Mouse (Mus musculus): Measurements from ENCODE around the gene Syt2. TPM values are rescaled to one million over a fixed set of nuclear protein-coding genes. Genes with fewer than 3 reads are reported as not detected.

The Syt2 gene
- polyA plus RNA-seq, 2 experiments = 0.04 TPM; not detected in 1

GRCm38 (mm10) chr1:134674312-134674711 lies 27.8 kb downstream of the Syt2 start:
- H3K27me3 ChIP-seq (ENCODE audit: control insufficient read depth, insufficient read depth, low read length) = no peaks in the 10 kb centered on the region
- no peak overlapping the region for H3K4me2 ChIP-seq (ENCODE audit: low read depth)
- no peak for ATAC-seq (ENCODE audit: insufficient read depth)
- TF ChIP-seq CTCF (IDR thresholded peaks at IDR 0.05; ENCODE audit: low read depth) = peak; percentile 83
- no peak for TF ChIP-seq EP300 (IDR thresholded peaks at IDR 0.05; ENCODE audit: low read depth)
- no peak overlapping the region for H3K4me3 ChIP-seq (ENCODE audit: insufficient read depth in 1 of 2, low read depth in 2 of 2, low read length in 2 of 2)
- no peaks in the 10 kb centered on the region for H3K9me3 ChIP-seq (ENCODE audit: control insufficient read depth, low read length)
- DNase-seq (ENCODE audit: low read depth in 3 of 3, low spot score in 3 of 3) = peak in 2 of 3 experiments; percentile 15 to 17
- 5% methylated on average over 1 of the region's 1 CpGs for WGBS (ENCODE audit: insufficient replicate concordance)
- H3K36me3 ChIP-seq (replicated peaks; ENCODE audit: control insufficient read depth, insufficient read depth, low read depth) = no peaks in the 10 kb centered on the region
- H3K4me1 ChIP-seq (replicated peaks; ENCODE audit: control insufficient read depth in 2 of 2, insufficient read depth in 2 of 2, low read length in 1 of 2) = no peaks in the 10 kb centered on the region
- H3K27ac ChIP-seq = no peak overlapping the region
- H3K9ac ChIP-seq (replicated peaks) = no peak overlapping the region

- Histone ChIP-seq H3K4me1 (replicated peaks; ENCODE audit: control insufficient read depth in 2 of 2, insufficient read depth in 2 of 2, low read length in 1 of 2) (no peaks in the 10 kb centered on the region), H3K27ac (no peak overlapping the region), H3K27me3 (ENCODE audit: control insufficient read depth, insufficient read depth, low read length) (no peaks in the 10 kb centered on the region), H3K9me3 (ENCODE audit: control insufficient read depth, low read length) (no peaks in the 10 kb centered on the region), H3K36me3 (replicated peaks; ENCODE audit: control insufficient read depth, insufficient read depth, low read depth) (no peaks in the 10 kb centered on the region), H3K9ac (replicated peaks) (no peak overlapping the region), H3K4me3 (ENCODE audit: insufficient read depth in 1 of 2, low read depth in 2 of 2, low read length in 2 of 2) (no peak overlapping the region), H3K4me2 (ENCODE audit: low read depth) (no peak overlapping the region)
- TF ChIP-seq CTCF (IDR thresholded peaks at IDR 0.05; ENCODE audit: low read depth) = 0 out of 2 replicates have a peak, but pooled peaks have one; percentile 7
- no peak for TF ChIP-seq EP300 (IDR thresholded peaks at IDR 0.05; ENCODE audit: low read depth)
- 15% methylated on average over 4 of the region's 4 CpGs for WGBS (ENCODE audit: insufficient replicate concordance)
- peak in 1 of 3 experiments; percentile 19 for DNase-seq (ENCODE audit: low read depth in 3 of 3, low spot score in 3 of 3)
- ATAC-seq (ENCODE audit: insufficient read depth) = no peak
Observed at GRCm38 (mm10) chr1:134679445-134679844, 33.0 kb downstream of the Syt2 start.

GRCm38 (mm10) chr1:134680617-134681016 lies 34.1 kb downstream of the Syt2 start:
- WGBS (ENCODE audit: insufficient replicate concordance) = 15% methylated on average over 6 of the region's 6 CpGs
- DNase-seq (ENCODE audit: low read depth in 3 of 3, low spot score in 3 of 3) = no peak

GRCm38 (mm10) chr1:134682460-134682859 lies 36.0 kb downstream of the Syt2 start:
- Histone ChIP-seq H3K9me3 (ENCODE audit: control insufficient read depth, low read length) (no peaks in the 10 kb centered on the region), H3K4me3 (ENCODE audit: insufficient read depth in 1 of 2, low read depth in 2 of 2, low read length in 2 of 2) (no peak overlapping the region), H3K4me2 (ENCODE audit: low read depth) (no peak overlapping the region), H3K27ac (no peak overlapping the region), H3K36me3 (replicated peaks; ENCODE audit: control insufficient read depth, insufficient read depth, low read depth) (no peaks in the 10 kb centered on the region), H3K4me1 (replicated peaks; ENCODE audit: control insufficient read depth in 2 of 2, insufficient read depth in 2 of 2, low read length in 1 of 2) (no peaks in the 10 kb centered on the region), H3K27me3 (ENCODE audit: control insufficient read depth, insufficient read depth, low read length) (no peaks in the 10 kb centered on the region), H3K9ac (replicated peaks) (no peak overlapping the region)
- WGBS (ENCODE audit: insufficient replicate concordance) = 51% methylated on average over 9 of the region's 9 CpGs
- ATAC-seq (ENCODE audit: insufficient read depth) (no peak), DNase-seq (ENCODE audit: low read depth in 3 of 3, low spot score in 3 of 3) (no peak)
- TF ChIP-seq EP300 (IDR thresholded peaks at IDR 0.05; ENCODE audit: low read depth) = no peak
- no peak for TF ChIP-seq CTCF (IDR thresholded peaks at IDR 0.05; ENCODE audit: low read depth)

More at GRCm38 (mm10) chr1:134680617-134681016, 34.1 kb downstream of the Syt2 start:
- TF ChIP-seq CTCF (IDR thresholded peaks at IDR 0.05; ENCODE audit: low read depth) (peak; percentile 44), EP300 (IDR thresholded peaks at IDR 0.05; ENCODE audit: low read depth) (no peak)
- no peaks in the 10 kb centered on the region for H3K27me3 ChIP-seq (ENCODE audit: control insufficient read depth, insufficient read depth, low read length)
- H3K4me2 ChIP-seq (ENCODE audit: low read depth) = no peak overlapping the region
- H3K9ac ChIP-seq (replicated peaks) = no peak overlapping the region
- H3K36me3 ChIP-seq (replicated peaks; ENCODE audit: control insufficient read depth, insufficient read depth, low read depth) = no peaks in the 10 kb centered on the region
- no peak overlapping the region for H3K27ac ChIP-seq
- no peak overlapping the region for H3K4me3 ChIP-seq (ENCODE audit: insufficient read depth in 1 of 2, low read depth in 2 of 2, low read length in 2 of 2)
- H3K4me1 ChIP-seq (replicated peaks; ENCODE audit: control insufficient read depth in 2 of 2, insufficient read depth in 2 of 2, low read length in 1 of 2) = no peaks in the 10 kb centered on the region
- ATAC-seq (ENCODE audit: insufficient read depth) = no peak
- H3K9me3 ChIP-seq (ENCODE audit: control insufficient read depth, low read length) = no peaks in the 10 kb centered on the region

- H3K36me3 ChIP-seq (replicated peaks; ENCODE audit: control insufficient read depth, insufficient read depth, low read depth) = no peaks in the 10 kb centered on the region
- no peaks in the 10 kb centered on the region for H3K9me3 ChIP-seq (ENCODE audit: control insufficient read depth, low read length)
- ATAC-seq (ENCODE audit: insufficient read depth) = no peak
- 34% methylated on average over 4 of the region's 4 CpGs for WGBS (ENCODE audit: insufficient replicate concordance)
- no peaks in the 10 kb centered on the region for H3K4me1 ChIP-seq (replicated peaks; ENCODE audit: control insufficient read depth in 2 of 2, insufficient read depth in 2 of 2, low read length in 1 of 2)
- H3K4me3 ChIP-seq (ENCODE audit: insufficient read depth in 1 of 2, low read depth in 2 of 2, low read length in 2 of 2) = no peak overlapping the region
- no peak for DNase-seq (ENCODE audit: low read depth in 3 of 3, low spot score in 3 of 3)
- no peak overlapping the region for H3K4me2 ChIP-seq (ENCODE audit: low read depth)
- no peak overlapping the region for H3K27ac ChIP-seq
- TF ChIP-seq EP300 (IDR thresholded peaks at IDR 0.05; ENCODE audit: low read depth) (no peak), CTCF (IDR thresholded peaks at IDR 0.05; ENCODE audit: low read depth) (no peak)
- no peak overlapping the region for H3K9ac ChIP-seq (replicated peaks)
- no peaks in the 10 kb centered on the region for H3K27me3 ChIP-seq (ENCODE audit: control insufficient read depth, insufficient read depth, low read length)
Observed at GRCm38 (mm10) chr1:134686834-134687421, 40.5 kb downstream of the Syt2 start.

Measured in liver, embryonic 14.5 days (tissue).